Mouse (Mus musculus): Measurements from ENCODE around the gene Dctd. TPM values are rescaled to one million over a fixed set of nuclear protein-coding genes. Genes with fewer than 3 reads are reported as not detected.
"Not testable (repeated sequence)": the region's sequence is repeated elsewhere in the genome, so short reads cannot be mapped to it uniquely, and the experiment has no call there.

The Dctd gene
- total and polyA plus RNA-seq, 3 experiments: 56.5 to 75.2 (median 58.9) TPM

GRCm38 (mm10) chr8:48178993-48179392 lies 80.1 kb downstream of the Dctd start:
- H3K27ac ChIP-seq (ENCODE audit: insufficient read depth, low read depth): no peak overlapping the region
- H3K9me3 ChIP-seq (replicated peaks; ENCODE audit: low read length): peaks cover 58% of the 10 kb centered on the region
- no peaks in the 10 kb centered on the region for H3K36me3 ChIP-seq (replicated peaks in 1 of 2; ENCODE audit: control insufficient read depth in 1 of 2, insufficient read depth in 1 of 2, low read length in 1 of 2)
- no peak for TF ChIP-seq RCOR1 (conservative IDR thresholded peaks at IDR 0.05; ENCODE audit: low read depth, low read length)
- no peak for TF ChIP-seq CTCF (conservative IDR thresholded peaks at IDR 0.05 in 1 of 2, IDR thresholded peaks at IDR 0.05 in 1 of 2; ENCODE audit: low read depth in 2 of 2, low read length in 2 of 2)
- no peak for TF ChIP-seq KAT2A (IDR thresholded peaks at IDR 0.05; ENCODE audit: insufficient replicate concordance, low read length)
- TF ChIP-seq HCFC1 (IDR thresholded peaks at IDR 0.05; ENCODE audit: low read depth, low read length): no peak
- TF ChIP-seq PAX5 (IDR thresholded peaks at IDR 0.05; ENCODE audit: low read length): no peak
- TF ChIP-seq POLR2A (IDR thresholded peaks at IDR 0.05; ENCODE audit: low read depth, low read length): no peak
- TF ChIP-seq USF2 (conservative IDR thresholded peaks at IDR 0.05; ENCODE audit: low read depth, low read length): no peak
- no peak for TF ChIP-seq UBTF (IDR thresholded peaks at IDR 0.05; ENCODE audit: low read depth, low read length)
- no peak for TF ChIP-seq EP300 (IDR thresholded peaks at IDR 0.05; ENCODE audit: low read length)
- TF ChIP-seq JUND (conservative IDR thresholded peaks at IDR 0.05; ENCODE audit: low read depth, low read length): no peak
- no peak for TF ChIP-seq ZC3H11A (IDR thresholded peaks at IDR 0.05; ENCODE audit: low read depth, low read length)
- TF ChIP-seq MXI1 (IDR thresholded peaks at IDR 0.05; ENCODE audit: low read depth, low read length): no peak
- TF ChIP-seq GABPA (IDR thresholded peaks at IDR 0.05; ENCODE audit: insufficient replicate concordance, low read depth, low read length): no peak
- no peak for TF ChIP-seq RAD21 (IDR thresholded peaks at IDR 0.05; ENCODE audit: low read depth, low read length)
- no peak for TF ChIP-seq CHD1 (IDR thresholded peaks at IDR 0.05; ENCODE audit: low read depth, low read length)
- no peak for TF ChIP-seq IRF4 (IDR thresholded peaks at IDR 0.05; ENCODE audit: low read depth, low read length)
- no peak for TF ChIP-seq ELF1 (IDR thresholded peaks at IDR 0.05; ENCODE audit: low read depth, low read length)
- TF ChIP-seq SIN3A (IDR thresholded peaks at IDR 0.05; ENCODE audit: low read length): no peak
- TF ChIP-seq SMC3 (IDR thresholded peaks at IDR 0.05; ENCODE audit: low read depth, low read length): no peak
- no peak for TF ChIP-seq MYC (IDR thresholded peaks at IDR 0.05; ENCODE audit: low read depth, low read length)
- H3K27me3 ChIP-seq (replicated peaks): no peaks in the 10 kb centered on the region
- no peak overlapping the region for H3K4me3 ChIP-seq (replicated peaks in 1 of 3; ENCODE audit: low read depth in 2 of 3, low read length in 2 of 3, poor library complexity in 1 of 3)
- no peak for DNase-seq (ENCODE audit: extremely low read depth)
- dilution Hi-C loops (cut with MboI; ENCODE audit: extremely low pct_ligation_motif_present, extremely low pct_unique_long_range_greater_than_20kb, low sequenced_read_pairs): no loop called here
- H3K4me1 ChIP-seq (ENCODE audit: control insufficient read depth in 1 of 2, insufficient read depth in 2 of 2): no peaks in the 10 kb centered on the region
- no peak overlapping the region for H3K4me2 ChIP-seq (ENCODE audit: insufficient read depth, low read depth, poor library complexity, severe bottlenecking)
- no peaks in the 10 kb centered on the region for H3K79me2 ChIP-seq (replicated peaks; ENCODE audit: control insufficient read depth, extremely low read depth, insufficient read depth, poor library complexity, severe bottlenecking)
- H3K9ac ChIP-seq (ENCODE audit: insufficient read depth, low read depth): no peak overlapping the region
- in situ Hi-C loops (cut with MboI; ENCODE audit: low pct_ligation_motif_present, low pct_unique_long_range_greater_than_20kb, low sequenced_read_pairs): no loop called here

- H3K36me3 ChIP-seq (replicated peaks in 1 of 2; ENCODE audit: control insufficient read depth in 1 of 2, insufficient read depth in 1 of 2, low read length in 1 of 2); dilution Hi-C loops (cut with MboI; ENCODE audit: extremely low pct_ligation_motif_present, extremely low pct_unique_long_range_greater_than_20kb, low sequenced_read_pairs); H3K27me3 ChIP-seq (replicated peaks); H3K4me1 ChIP-seq (ENCODE audit: control insufficient read depth in 1 of 2, insufficient read depth in 2 of 2); in situ Hi-C loops (cut with MboI; ENCODE audit: low pct_ligation_motif_present, low pct_unique_long_range_greater_than_20kb, low sequenced_read_pairs); H3K27ac ChIP-seq (ENCODE audit: insufficient read depth, low read depth); H3K4me2 ChIP-seq (ENCODE audit: insufficient read depth, low read depth, poor library complexity, severe bottlenecking); H3K9ac ChIP-seq (ENCODE audit: insufficient read depth, low read depth); H3K79me2 ChIP-seq (replicated peaks; ENCODE audit: control insufficient read depth, extremely low read depth, insufficient read depth, poor library complexity, severe bottlenecking); DNase-seq (ENCODE audit: extremely low read depth); H3K4me3 ChIP-seq (replicated peaks in 1 of 3; ENCODE audit: low read depth in 2 of 3, low read length in 2 of 3, poor library complexity in 1 of 3): not testable (repeated sequence)
- H3K9me3 ChIP-seq (replicated peaks; ENCODE audit: low read length): peaks cover 56% of the 10 kb centered on the region
Measured at GRCm38 (mm10) chr8:48180146-48180545, 81.3 kb downstream of the Dctd start.
